Mouse (Mus musculus) cerebellum, adult 2 months (tissue): ENCODE data around the gene Garnl3. TPM values are rescaled to one million over a fixed set of nuclear protein-coding genes. Genes with fewer than 3 reads are reported as not detected.
A peak's percentile ranks its signal among the peaks of the same experiment; 100 is the strongest.

Experiments used
- DNase-seq, 2 experiments: peaks; one replicate each; pipeline ENCODE4 v3.0.0; 2021
- H3K27ac ChIP-seq: fragments of 200-500 bp; 2 replicates; pipeline ENCODE4 v1.5.1; 2012; ENCODE audit warnings: low read length, control low read depth, inconsistent platforms; ENCODE audit not compliant: insufficient read depth
- H3K27me3 ChIP-seq: fragments of 200-500 bp; 2 replicates; pipeline ENCODE4 v1.6.1; 2012; ENCODE audit warnings: inconsistent platforms, mild to moderate bottlenecking, low read length, moderate library complexity; ENCODE audit not compliant: control insufficient read depth, insufficient read depth
- H3K4me1 ChIP-seq: fragments of 200-500 bp; 2 replicates; pipeline ENCODE4 v1.6.1; 2011; ENCODE audit warnings: low read length; ENCODE audit not compliant: control insufficient read depth, insufficient read depth
- H3K4me3 ChIP-seq: fragments of 200-500 bp; replicated peaks from 2 replicates; pipeline ENCODE3; 2011; ENCODE audit warnings: mild to moderate bottlenecking, low read depth, low read length, control low read depth; ENCODE audit not compliant: insufficient read depth
- CTCF ChIP-seq: fragments of 200-500 bp; IDR thresholded peaks from 2 replicates; pipeline ENCODE4 v1.5.1; 2011; ENCODE audit warnings: low read depth, mild to moderate bottlenecking, control low read depth, low read length, moderate library complexity, borderline replicate concordance; ENCODE audit not compliant: insufficient read depth
- POLR2A ChIP-seq: fragments of 200-500 bp; IDR thresholded peaks from 2 replicates; pipeline ENCODE4 v1.6.1; 2011; ENCODE audit warnings: low read length, control low read depth, borderline replicate concordance; ENCODE audit not compliant: insufficient read depth
- WGBS: fragments of 180-500 bp; shearing (Covaris S2); methylation state at CpG from one replicate; pipeline ENCODE4 v1.1.7; 2018; 5-methylcytosine and 5-hydroxymethylcytosine counted together
- polyA plus RNA-seq: library from polyadenylated mRNA; depleted of rRNA; stranded (reverse); fragments of >200 nt; gene quantifications from 2 replicates; pipeline ENCODE4 v1.2.3, GENCODE M21; 2012

Gene Garnl3
- polyA plus RNA-seq, 1 experiment: 120 TPM

DNA sequence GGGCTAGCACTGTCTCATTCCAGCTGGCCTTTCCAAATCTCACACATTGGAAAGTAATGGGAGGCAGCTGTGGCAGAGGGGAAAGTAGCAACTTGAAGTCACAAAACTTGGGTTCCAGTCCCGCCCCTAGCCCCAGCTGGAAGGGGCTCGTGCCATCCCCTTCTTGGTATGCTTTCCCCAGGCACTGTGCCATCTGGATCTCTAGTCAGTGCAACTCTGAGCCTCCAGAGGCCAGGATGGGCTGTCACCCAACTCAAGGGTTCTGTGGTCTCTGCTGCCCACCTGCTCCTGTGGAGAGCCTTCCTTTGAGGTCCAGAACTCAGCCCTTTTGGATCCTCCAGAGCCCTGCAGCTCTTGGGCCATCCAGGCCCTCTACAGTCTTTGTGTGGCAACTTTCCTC lies 30.7 kb upstream of the Garnl3 start:
- Histone ChIP-seq H3K4me3 (no peak overlapping the region), H3K27ac (no peak overlapping the region), H3K4me1 (peaks cover 27% of the 10 kb centered on the region), H3K27me3 (no peaks in the 10 kb centered on the region)
- DNase-seq: no peak
- WGBS: 47% methylated on average over 2 of the region's 2 CpGs
- no peak for TF ChIP-seq CTCF
- TF ChIP-seq POLR2A: no peak

DNA sequence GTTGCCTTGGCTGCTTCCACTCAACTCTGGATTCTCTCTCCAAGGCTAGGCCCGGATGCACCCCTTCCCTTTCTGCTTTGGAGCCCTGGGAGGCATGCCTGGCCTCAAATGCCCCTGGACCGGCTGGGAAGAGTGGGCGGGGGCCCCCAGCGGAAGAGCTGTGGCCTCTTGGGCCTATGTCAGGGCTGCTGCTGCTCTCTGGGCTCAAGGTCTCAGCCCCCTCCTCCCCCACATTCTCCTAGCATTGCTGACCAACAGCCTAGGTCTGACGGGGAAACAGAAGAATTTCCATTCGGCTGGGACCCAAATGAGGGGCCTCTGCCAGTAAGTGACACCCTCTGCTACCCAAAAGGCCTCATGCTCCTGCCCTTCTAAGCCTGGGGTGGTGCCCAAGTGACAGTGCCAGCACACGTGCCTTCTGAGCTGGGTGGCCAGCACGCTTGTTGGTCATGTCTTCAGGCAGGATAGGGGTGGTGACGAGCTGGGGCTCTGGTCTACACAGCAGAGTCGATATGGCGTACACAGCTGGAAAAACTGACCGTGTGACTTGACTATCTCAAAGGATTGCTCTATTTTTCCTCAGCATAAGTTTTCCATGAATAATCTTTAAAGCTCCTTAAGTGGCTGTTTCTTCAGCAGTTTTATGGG lies 29.0 kb upstream of the Garnl3 start:
- H3K4me3 ChIP-seq: no peak overlapping the region
- no peak for DNase-seq
- H3K27me3 ChIP-seq: no peaks in the 10 kb centered on the region
- 53% methylated on average over 12 of the region's 12 CpGs for WGBS
- peaks cover 19% of the 10 kb centered on the region for H3K4me1 ChIP-seq
- TF ChIP-seq CTCF (no peak), POLR2A (no peak)
- H3K27ac ChIP-seq: no peak overlapping the region

DNA sequence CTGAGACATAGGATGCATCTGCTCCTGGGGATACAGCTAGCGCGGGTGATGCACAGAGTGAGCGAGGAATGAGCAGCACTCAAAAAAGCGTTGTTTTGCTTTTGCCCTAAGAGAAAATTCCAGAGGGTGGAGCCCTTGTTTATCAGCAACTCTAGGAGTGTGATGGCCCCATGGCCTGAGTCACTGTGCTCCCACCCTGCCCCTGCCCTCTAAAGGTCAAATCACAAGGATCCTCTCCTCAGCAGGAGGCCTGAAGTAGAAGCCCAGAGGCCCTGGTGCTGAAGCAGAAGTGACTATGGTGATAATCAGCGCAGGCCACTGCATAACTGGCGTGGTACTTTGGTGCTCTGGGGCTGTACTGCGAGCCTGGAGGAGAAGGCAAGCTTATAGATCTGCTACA lies 28.1 kb upstream of the Garnl3 start:
- Histone ChIP-seq H3K27ac (no peak overlapping the region), H3K4me3 (no peak overlapping the region), H3K4me1 (peaks cover 11% of the 10 kb centered on the region), H3K27me3 (no peaks in the 10 kb centered on the region)
- TF ChIP-seq CTCF (no peak), POLR2A (no peak)
- WGBS: 97% methylated on average over 7 of the region's 7 CpGs
- no peak for DNase-seq

DNA sequence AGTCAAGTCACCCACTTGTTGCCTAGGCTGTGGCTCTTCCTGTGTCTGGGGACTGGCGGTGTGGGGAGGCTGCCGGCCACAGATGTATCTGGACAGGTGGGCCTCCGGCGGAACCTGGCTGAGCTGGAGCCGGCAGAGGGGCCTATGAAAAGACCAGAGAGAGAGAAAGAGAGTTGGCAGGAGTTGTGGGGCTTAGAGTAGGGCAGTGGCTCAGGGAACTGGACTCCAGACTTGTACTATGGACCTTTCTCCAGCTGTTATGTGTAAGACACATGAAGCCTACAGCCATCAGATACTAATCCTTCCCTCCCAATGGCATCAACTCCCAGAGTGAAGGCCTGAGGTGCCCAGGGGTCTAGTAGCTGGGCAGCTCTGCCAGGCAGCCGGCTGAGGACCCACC lies 27.4 kb upstream of the Garnl3 start:
- no peak for TF ChIP-seq CTCF
- no peak for TF ChIP-seq POLR2A
- no peaks in the 10 kb centered on the region for H3K27me3 ChIP-seq
- 79% methylated on average over 6 of the region's 6 CpGs for WGBS
- no peak for DNase-seq
- peaks cover 4% of the 10 kb centered on the region for H3K4me1 ChIP-seq
- H3K27ac ChIP-seq: no peak overlapping the region
- no peak overlapping the region for H3K4me3 ChIP-seq

DNA sequence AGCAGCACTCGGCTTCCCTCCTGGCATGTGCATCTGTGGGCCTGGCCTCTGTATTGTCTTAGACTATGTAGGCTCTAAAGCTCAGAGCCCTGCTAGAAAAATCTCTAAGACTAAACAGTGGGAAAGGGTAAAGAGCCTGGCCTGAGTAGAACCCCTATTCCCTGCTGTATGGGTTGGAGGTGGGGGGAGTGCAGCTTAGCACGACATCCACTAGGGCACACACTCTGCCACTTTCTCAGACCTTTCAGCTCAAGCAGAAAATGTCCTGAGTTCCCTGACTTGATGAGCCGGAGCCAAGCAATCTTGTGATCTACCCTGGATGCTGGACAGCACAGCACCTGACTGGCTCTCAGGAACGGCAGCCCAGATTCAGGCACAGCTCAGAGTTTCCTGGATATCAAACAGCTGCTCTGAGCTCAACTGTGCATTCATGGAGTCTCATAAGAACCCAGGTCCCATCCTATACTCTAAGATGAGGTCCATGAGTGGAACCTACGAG lies 24.9 kb upstream of the Garnl3 start:
- no peak for DNase-seq
- WGBS: 51% methylated on average over 5 of the region's 5 CpGs
- no peak overlapping the region for H3K27ac ChIP-seq
- TF ChIP-seq POLR2A: no peak
- TF ChIP-seq CTCF: no peak
- no peaks in the 10 kb centered on the region for H3K27me3 ChIP-seq
- H3K4me1 ChIP-seq: no peaks in the 10 kb centered on the region; the same call in 1 of the 2 replicates
- H3K4me3 ChIP-seq: no peak overlapping the region

DNA sequence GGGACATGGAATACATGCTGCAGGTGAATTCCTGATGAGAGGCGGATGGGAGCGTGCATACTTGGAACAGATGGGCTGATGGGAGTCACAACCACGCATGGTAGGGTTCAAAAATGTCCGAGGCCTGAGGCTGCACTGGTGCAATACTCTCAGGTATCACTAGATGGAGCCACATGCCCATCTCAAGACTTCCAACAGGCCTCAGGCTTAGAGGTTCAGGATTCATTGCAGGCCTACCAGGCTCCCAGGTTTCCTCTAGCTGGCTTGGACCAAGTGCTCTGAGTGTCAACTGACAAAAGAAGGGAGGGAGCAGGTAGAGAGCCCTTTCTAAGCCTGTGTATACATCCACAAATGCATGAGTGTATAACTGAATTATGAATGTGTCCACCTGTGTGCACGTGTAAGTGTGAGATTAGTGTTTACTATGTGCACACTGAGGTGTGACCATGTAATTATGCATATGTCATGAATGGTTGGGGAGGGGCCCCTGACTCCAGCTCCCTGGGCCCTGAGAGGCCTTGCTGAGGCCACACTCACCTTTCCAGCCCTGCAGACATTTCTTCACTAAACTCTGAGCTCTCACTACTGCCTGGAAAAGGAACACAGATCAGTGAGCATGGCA lies 23.4 kb upstream of the Garnl3 start:
- WGBS: 19% methylated on average over 5 of the region's 5 CpGs
- peak; percentile 80 to 85 for DNase-seq
- Histone ChIP-seq H3K4me1 (no peaks in the 10 kb centered on the region; the same call in 1 of the 2 replicates), H3K27me3 (no peaks in the 10 kb centered on the region), H3K27ac (no peak overlapping the region), H3K4me3 (no peak overlapping the region)
- TF ChIP-seq POLR2A (no peak), CTCF (peak; percentile 99)

DNA sequence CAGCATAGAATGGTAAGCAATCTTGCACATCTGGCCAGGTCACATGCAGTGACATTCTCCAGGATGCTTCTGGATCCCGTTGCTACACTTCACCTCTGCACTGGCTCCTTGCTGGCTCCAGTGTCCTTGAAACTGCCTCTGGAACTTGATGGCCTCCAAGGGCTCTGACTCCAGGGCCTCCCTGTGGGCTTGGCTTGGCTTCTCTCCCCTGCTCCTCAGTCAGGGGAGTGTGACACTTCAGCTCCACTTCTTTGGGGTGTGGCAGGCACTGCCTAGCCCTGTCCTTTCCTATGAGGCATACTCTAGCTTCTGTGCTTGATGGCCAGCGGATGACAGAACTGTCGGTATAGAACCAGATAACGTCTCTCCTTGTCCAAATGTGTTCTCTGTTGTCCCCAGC lies 15.5 kb upstream of the Garnl3 start:
- H3K4me1 ChIP-seq: peaks cover 2% of the 10 kb centered on the region; the same call in 1 of the 2 replicates
- DNase-seq: no peak
- no peak for TF ChIP-seq CTCF
- TF ChIP-seq POLR2A: no peak
- no peaks in the 10 kb centered on the region for H3K27me3 ChIP-seq
- 95% methylated on average over 4 of the region's 4 CpGs for WGBS
- no peak overlapping the region for H3K27ac ChIP-seq
- no peak overlapping the region for H3K4me3 ChIP-seq

DNA sequence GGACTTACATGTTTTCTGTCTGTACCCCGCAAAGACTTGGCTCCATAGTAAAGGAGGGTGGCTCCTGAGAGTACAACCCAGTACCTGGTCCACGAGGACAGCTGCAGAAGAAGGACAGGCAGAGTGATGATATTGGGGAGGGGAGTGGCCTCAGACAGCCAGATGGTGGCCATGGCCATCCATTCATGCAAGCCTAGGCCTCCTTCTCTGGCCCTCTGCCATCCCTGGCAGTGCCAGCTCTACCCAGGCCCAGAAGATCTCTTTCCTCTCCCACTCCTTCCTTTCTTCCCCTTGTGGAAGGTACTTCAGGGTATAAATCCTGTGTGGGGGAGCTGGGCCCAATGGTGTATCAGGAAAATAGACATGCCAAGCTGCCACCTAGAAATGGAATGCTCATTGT lies 11.8 kb upstream of the Garnl3 start:
- DNase-seq: no peak
- no peak overlapping the region for H3K4me3 ChIP-seq
- H3K4me1 ChIP-seq: peaks cover 2% of the 10 kb centered on the region
- H3K27me3 ChIP-seq: no peaks in the 10 kb centered on the region
- no peak for TF ChIP-seq CTCF
- no peak for TF ChIP-seq POLR2A
- H3K27ac ChIP-seq: no peak overlapping the region
- 38% methylated on average over 2 of the region's 2 CpGs for WGBS
